Mouse (Mus musculus) kidney, embryonic 14.5 days (tissue): ENCODE data around the gene Adam17. TPM values are rescaled to one million over a fixed set of nuclear protein-coding genes. Genes with fewer than 3 reads are reported as not detected.

Experiments
- ATAC-seq: fragments of 200-750 bp; cut with Nextera tagmentation; 2 replicates; pipeline ENCODE4 v1.8.0; 2017; ENCODE audit warnings: moderate number of reproducible peaks, mild to moderate bottlenecking, moderate TSS enrichment, moderate library complexity; ENCODE audit not compliant: low FRiP score, low TSS enrichment
- H3K27ac ChIP-seq: fragments of 300-500 bp; sonication (generic); 2 replicates; pipeline ENCODE4 v1.5.1; 2014; ENCODE audit warnings: low read depth, mild to moderate bottlenecking, low read length, moderate library complexity, mixed read lengths
- H3K27me3 ChIP-seq: fragments of 300-500 bp; sonication (generic); 2 replicates; pipeline ENCODE4 v1.6.1; 2014; ENCODE audit warnings: mild to moderate bottlenecking, low read length; ENCODE audit not compliant: control insufficient read depth, insufficient read depth
- H3K36me3 ChIP-seq: fragments of 300-500 bp; sonication (generic); 2 replicates; pipeline ENCODE4 v1.6.1; 2014; ENCODE audit warnings: low read length, mixed read lengths; ENCODE audit not compliant: control insufficient read depth, insufficient read depth
- H3K4me1 ChIP-seq: fragments of 300-500 bp; sonication (generic); 2 replicates; pipeline ENCODE4 v1.6.1; 2014; ENCODE audit warnings: low read length, mixed read lengths; ENCODE audit not compliant: control insufficient read depth, insufficient read depth
- H3K4me2 ChIP-seq: fragments of 300-500 bp; sonication (generic); replicated peaks from 2 replicates; pipeline ENCODE4 v1.6.1; 2014; ENCODE audit warnings: low read depth, mild to moderate bottlenecking, low read length
- H3K4me3 ChIP-seq: fragments of 300-500 bp; sonication (generic); 2 replicates; pipeline ENCODE4 v1.5.1; 2014; ENCODE audit warnings: mild to moderate bottlenecking, low read length
- H3K9ac ChIP-seq: fragments of 300-500 bp; sonication (generic); 2 replicates; pipeline ENCODE4 v1.6.1; 2014; ENCODE audit warnings: low read depth, mild to moderate bottlenecking, low read length, moderate library complexity
- H3K9me3 ChIP-seq: fragments of 300-500 bp; sonication (generic); 2 replicates; pipeline ENCODE4 v1.6.1; 2016; ENCODE audit warnings: low read length; ENCODE audit not compliant: control insufficient read depth
- WGBS: fragments of 180-500 bp; shearing (Covaris S2); extraction: QIAGEN DNeasy Blood & Tissue Kit; methylation state at CpG from one replicate; pipeline ENCODE4 v1.1.7; 2014; 5-methylcytosine and 5-hydroxymethylcytosine counted together
- polyA plus RNA-seq: library from polyadenylated mRNA; unstranded; fragments of >200 nt; fragmentation: Nextera tagmentation; extraction: Ambion mirVana; gene quantifications from 2 replicates; pipeline ENCODE4 v1.2.1, GENCODE M21; 2014

The Adam17 gene
- polyA plus RNA-seq, 1 experiment from 2014 or later: 46.8 TPM

- 91% methylated on average over 5 of the region's 5 CpGs for WGBS
- no peak for ATAC-seq
- no peak overlapping the region for H3K9ac ChIP-seq
Measured at GRCm38 (mm10) chr12:21333766-21334165, 39.7 kb downstream of the Adam17 start.

DNA sequence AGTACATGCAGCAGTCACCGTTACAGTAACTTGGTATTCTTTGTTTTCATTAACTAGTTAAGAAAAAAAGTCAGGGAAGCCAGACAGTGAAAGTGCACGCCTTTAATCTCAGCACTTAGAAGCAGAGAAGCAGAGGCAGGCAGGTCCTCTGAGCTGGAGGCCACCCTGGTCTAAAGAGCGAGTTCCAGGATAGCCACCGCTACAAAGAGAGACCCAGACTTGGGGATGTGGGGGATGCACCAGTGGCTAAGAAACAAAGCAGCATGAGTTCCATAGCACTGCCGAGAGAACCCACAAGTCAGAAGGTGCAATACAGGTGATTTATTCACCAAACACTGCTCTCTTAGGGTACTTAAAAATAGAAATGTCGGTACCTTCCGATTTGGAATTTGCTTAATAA lies 40.4 kb downstream of the Adam17 start:
- Histone ChIP-seq H3K4me1 (no peaks in the 10 kb centered on the region), H3K4me3 (no peak overlapping the region), H3K36me3 (peaks cover 77% of the 10 kb centered on the region), H3K27ac (no peak overlapping the region), H3K9me3 (no peaks in the 10 kb centered on the region), H3K4me2 (no peak overlapping the region), H3K9ac (no peak overlapping the region), H3K27me3 (no peaks in the 10 kb centered on the region)
- no peak for ATAC-seq
- 92% methylated on average over 7 of the region's 7 CpGs for WGBS

More at GRCm38 (mm10) chr12:21333766-21334165, 39.7 kb downstream of the Adam17 start:
- no peak overlapping the region for H3K4me2 ChIP-seq
- H3K27me3 ChIP-seq: no peaks in the 10 kb centered on the region
- no peak overlapping the region for H3K4me3 ChIP-seq
- peaks cover 71% of the 10 kb centered on the region for H3K36me3 ChIP-seq
- no peaks in the 10 kb centered on the region for H3K9me3 ChIP-seq
- no peaks in the 10 kb centered on the region for H3K4me1 ChIP-seq
- no peak overlapping the region for H3K27ac ChIP-seq

DNA sequence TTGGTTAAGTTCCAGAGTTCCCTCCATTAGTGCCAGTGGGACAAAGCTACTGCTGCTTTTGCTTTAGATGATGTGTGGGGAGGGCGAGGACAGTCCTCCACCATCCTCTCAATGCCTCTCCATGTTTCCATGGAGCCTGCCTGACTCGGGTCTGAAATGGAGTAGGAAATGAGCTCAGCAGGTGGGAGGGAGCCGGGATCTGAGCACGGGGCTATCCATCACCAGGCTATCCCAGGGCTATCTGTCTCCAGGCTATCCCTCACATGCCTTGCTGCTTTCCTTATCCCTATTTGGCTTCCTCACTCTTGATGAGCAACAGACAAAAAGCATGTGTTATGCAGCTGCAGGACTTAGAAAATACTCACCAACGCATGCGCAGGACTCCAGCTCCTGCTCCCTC lies 41.7 kb downstream of the Adam17 start:
- ATAC-seq: no peak
- Histone ChIP-seq H3K9ac (no peak overlapping the region), H3K27me3 (no peaks in the 10 kb centered on the region), H3K4me3 (no peak overlapping the region), H3K9me3 (no peaks in the 10 kb centered on the region), H3K27ac (no peak overlapping the region), H3K4me1 (no peaks in the 10 kb centered on the region), H3K36me3 (peaks cover 84% of the 10 kb centered on the region), H3K4me2 (no peak overlapping the region)
- WGBS: 85% methylated on average over 6 of the region's 6 CpGs

DNA sequence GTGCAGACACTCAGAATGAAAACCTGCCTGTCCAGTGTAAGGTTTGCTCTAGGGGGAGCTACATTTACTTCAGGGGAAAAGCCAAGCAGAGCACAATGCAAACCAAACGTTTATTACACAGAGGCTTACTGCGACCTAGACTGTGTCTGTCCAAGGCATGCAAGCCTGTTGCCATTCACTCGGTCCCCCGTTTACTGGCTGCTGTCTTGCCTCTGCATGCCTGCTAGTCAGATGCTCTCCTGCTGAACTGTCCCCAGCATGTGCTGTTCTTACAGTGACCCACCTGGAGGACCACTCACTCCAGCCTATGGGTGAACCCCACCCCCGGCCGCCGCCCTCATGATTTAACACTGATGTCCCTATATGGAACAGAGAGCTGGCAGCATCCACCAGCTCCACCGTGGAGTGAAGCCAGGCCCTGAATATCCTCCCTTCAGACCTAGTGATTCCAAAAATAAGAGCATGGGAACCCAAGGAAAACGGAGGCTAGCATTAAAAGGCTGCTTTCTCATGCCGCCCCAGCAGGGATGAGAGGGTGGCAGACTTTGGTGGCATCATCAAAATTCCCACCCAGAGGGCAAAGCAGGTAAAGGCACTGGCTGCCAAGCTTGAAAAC lies 42.4 kb downstream of the Adam17 start:
- Histone ChIP-seq H3K27ac (no peak overlapping the region), H3K27me3 (no peaks in the 10 kb centered on the region), H3K4me2 (no peak overlapping the region), H3K9me3 (no peaks in the 10 kb centered on the region), H3K9ac (no peak overlapping the region), H3K4me1 (no peaks in the 10 kb centered on the region), H3K36me3 (peaks cover 83% of the 10 kb centered on the region), H3K4me3 (no peak overlapping the region)
- WGBS: 90% methylated on average over 10 of the region's 10 CpGs
- no peak for ATAC-seq

- no peak for ATAC-seq
- Histone ChIP-seq H3K9ac (no peak overlapping the region), H3K4me1 (no peaks in the 10 kb centered on the region), H3K27ac (no peak overlapping the region), H3K4me2 (no peak overlapping the region), H3K4me3 (no peak overlapping the region), H3K27me3 (no peaks in the 10 kb centered on the region), H3K36me3 (peaks cover 83% of the 10 kb centered on the region), H3K9me3 (no peaks in the 10 kb centered on the region)
- 93% methylated on average over 9 of the region's 9 CpGs for WGBS
Measured at GRCm38 (mm10) chr12:21329661-21330400, 43.6 kb downstream of the Adam17 start.

DNA sequence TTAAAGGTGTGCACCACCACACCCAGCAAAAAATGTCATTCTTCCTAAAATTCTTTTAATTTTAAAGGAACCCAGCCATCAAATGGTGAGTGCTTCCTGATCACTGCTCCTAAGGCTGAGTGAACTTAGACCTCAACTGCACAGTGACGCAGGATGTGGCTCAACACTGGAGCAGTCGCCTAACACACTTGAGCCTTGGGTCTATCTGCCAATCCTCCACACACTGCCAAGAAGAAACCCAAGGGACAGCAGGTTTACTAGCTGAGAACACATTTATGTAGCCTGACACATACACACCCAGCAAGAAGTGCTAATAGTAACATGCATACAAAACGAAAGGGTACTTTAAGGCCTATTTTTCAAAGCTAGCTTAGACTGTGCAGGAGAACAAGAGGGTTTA lies 47.1 kb downstream of the Adam17 start:
- H3K4me3 ChIP-seq: no peak overlapping the region
- no peak for ATAC-seq
- H3K27ac ChIP-seq: no peak overlapping the region
- peaks cover 77% of the 10 kb centered on the region for H3K36me3 ChIP-seq
- H3K4me1 ChIP-seq: no peaks in the 10 kb centered on the region
- no peaks in the 10 kb centered on the region for H3K9me3 ChIP-seq
- 97% methylated on average over 3 of the region's 3 CpGs for WGBS
- H3K27me3 ChIP-seq: no peaks in the 10 kb centered on the region
- no peak overlapping the region for H3K9ac ChIP-seq
- H3K4me2 ChIP-seq: no peak overlapping the region

DNA sequence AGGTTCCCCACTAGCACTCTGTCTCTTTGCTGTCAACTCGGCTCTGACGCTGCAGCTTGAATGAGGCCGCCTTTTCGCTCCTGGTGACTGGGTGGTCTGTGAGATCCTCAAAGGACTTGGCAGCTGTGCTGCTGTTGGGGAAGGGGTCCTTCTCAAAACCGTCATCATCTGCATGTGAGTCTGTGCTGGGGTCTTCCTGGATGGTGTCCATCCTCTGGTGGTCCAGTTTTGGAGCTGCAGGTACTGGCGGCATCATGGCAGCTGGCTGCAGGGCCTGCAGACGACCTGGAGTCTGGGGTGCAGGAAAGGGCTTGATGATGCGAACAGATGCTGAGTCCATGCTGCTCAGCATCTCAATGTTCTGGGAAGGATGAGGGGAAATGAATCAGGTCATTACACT lies 48.2 kb downstream of the Adam17 start:
- Histone ChIP-seq H3K4me2 (no peak overlapping the region), H3K9me3 (no peaks in the 10 kb centered on the region), H3K4me1 (no peaks in the 10 kb centered on the region), H3K27ac (no peak overlapping the region), H3K36me3 (peaks cover 72% of the 10 kb centered on the region), H3K4me3 (no peak overlapping the region), H3K27me3 (no peaks in the 10 kb centered on the region), H3K9ac (no peak overlapping the region)
- ATAC-seq: no peak
- 90% methylated on average over 8 of the region's 8 CpGs for WGBS

DNA sequence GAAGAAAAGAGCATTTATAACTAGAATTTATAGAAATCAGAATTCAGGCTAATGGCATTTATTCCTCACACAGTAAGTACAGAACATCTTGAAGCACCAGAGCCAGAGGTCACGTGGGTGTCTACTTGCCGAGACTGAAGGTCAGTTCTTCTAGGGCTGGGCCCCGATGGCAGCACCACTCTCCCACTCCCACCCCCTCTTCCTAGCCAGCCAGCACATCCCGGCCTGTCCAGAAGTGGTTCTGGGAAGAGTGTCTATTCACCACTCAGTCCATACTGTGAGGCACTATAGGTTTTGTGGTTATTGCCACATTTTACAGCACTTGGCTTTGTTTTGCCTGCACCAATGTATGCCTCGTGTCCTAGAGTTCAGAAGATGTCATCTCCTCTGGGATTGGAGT lies 49.3 kb downstream of the Adam17 start:
- no peak for ATAC-seq
- Histone ChIP-seq H3K9me3 (no peaks in the 10 kb centered on the region), H3K4me3 (no peak overlapping the region), H3K4me1 (no peaks in the 10 kb centered on the region), H3K9ac (no peak overlapping the region), H3K27ac (no peak overlapping the region), H3K36me3 (peaks cover 62% of the 10 kb centered on the region), H3K4me2 (no peak overlapping the region), H3K27me3 (no peaks in the 10 kb centered on the region)
- whole genome bisulfite sequencing: 79% methylated on average over 5 of the region's 5 CpGs

DNA sequence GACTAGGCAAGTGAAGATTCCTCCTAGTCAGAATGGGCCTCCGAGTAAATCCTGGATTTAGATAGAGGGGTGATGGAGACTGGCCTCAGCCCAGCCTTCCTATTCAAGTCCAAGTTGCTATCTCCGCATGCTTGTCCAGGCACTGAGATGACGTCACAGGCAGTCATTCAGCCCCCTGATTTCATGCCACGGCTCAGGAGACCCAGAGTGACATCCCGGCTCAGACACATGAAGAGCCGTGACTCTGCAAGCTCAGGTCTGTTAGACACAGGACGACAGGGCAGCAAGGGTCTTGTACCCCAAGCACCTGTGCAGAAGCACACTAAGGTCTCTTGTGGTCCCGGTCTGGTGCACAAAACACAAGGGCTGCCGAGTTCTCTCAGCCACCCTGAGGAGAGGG lies 50.6 kb downstream of the Adam17 start:
- ATAC-seq: no peak
- WGBS: 87% methylated on average over 9 of the region's 9 CpGs

More for the DNA sequence above, 50.6 kb downstream of the Adam17 start:
- Histone ChIP-seq H3K27ac (no peak overlapping the region), H3K4me2 (no peak overlapping the region), H3K36me3 (peaks cover 54% of the 10 kb centered on the region), H3K9ac (no peak overlapping the region), H3K9me3 (no peaks in the 10 kb centered on the region), H3K4me3 (no peak overlapping the region), H3K4me1 (no peaks in the 10 kb centered on the region), H3K27me3 (no peaks in the 10 kb centered on the region)
